8 mouse cellular contexts compared by ENCODE assay signal in genomic region chr19:61226401-61226927, GRCm38 (mm10). TPM values are rescaled to one million over a fixed set of nuclear protein-coding genes. Genes with fewer than 3 reads are reported as not detected.
DNase-seq lines count a peak whose midpoint lies in the region; ATAC-seq and TF ChIP-seq lines count a peak whose summit lies in the region.

No protein-coding gene starts in this region.

- no peak for TF ChIP-seq CTCF in lung, adult 2 months (IDR thresholded peaks at IDR 0.05; ENCODE audit: insufficient read depth, low read length)
- TF ChIP-seq CTCF in olfactory bulb, adult 2 months (IDR thresholded peaks at IDR 0.05; ENCODE audit: insufficient read depth, low read depth, low read length), result no peak

- ATAC-seq in erythroblast, adult 5-6 weeks (replicated peaks; ENCODE audit: low FRiP score, poor library complexity, severe bottlenecking), result 0 out of 2 replicates have a peak, but pooled peaks have one; percentile 7

- H3K4me1 ChIP-seq in lung, adult 2 months (ENCODE audit: control insufficient read depth, insufficient read depth, low read length), result peaks cover 3% of the 10 kb centered on the region; the same call in 1 of the 2 replicates
- H3K4me1 ChIP-seq in olfactory bulb, adult 2 months (ENCODE audit: control insufficient read depth, insufficient read depth, low read length), result peaks cover 14% of the 10 kb centered on the region

- 2% methylated on average over 71 of the region's 71 CpGs for WGBS in lung, adult 2 months
- 2% methylated on average over 71 of the region's 71 CpGs for WGBS in olfactory bulb, adult 2 months

- intact Hi-C loops in heart, postnatal 36 days (cut with DNase I), result no loop called here

- TF ChIP-seq POLR2A in lung, adult 2 months (IDR thresholded peaks at IDR 0.05; ENCODE audit: borderline replicate concordance, extremely low read depth, low read depth, low read length), result no peak
- no peak; the same call in 1 of the 2 replicates for TF ChIP-seq POLR2A in olfactory bulb, adult 2 months (IDR thresholded peaks at IDR 0.05; ENCODE audit: insufficient read depth, low read depth, low read length)

- H3K4me3 ChIP-seq in lung, adult 2 months (replicated peaks; ENCODE audit: extremely low read depth, low read depth, low read length), result peak overlapping the region; percentile 87
- H3K4me3 ChIP-seq in olfactory bulb, adult 2 months (ENCODE audit: insufficient read depth, low read depth, low read length), result peak overlapping the region; percentile 64

- peak overlapping the region; percentile 83 for H3K27ac ChIP-seq in olfactory bulb, adult 2 months (ENCODE audit: insufficient read depth, low read depth, low read length)

- peak; percentile 59 to 66 for DNase-seq in CD8-positive naive resting alpha-beta T cell, adult 2 months (ENCODE audit: low read depth in 2 of 2, low spot score in 2 of 2)
- peak; percentile 64 to 71 for DNase-seq in adrenal gland, postnatal 4 days (ENCODE audit: low spot score in 2 of 2)
- DNase-seq in heart, postnatal 36 days, result peak; percentile 55 to 57
- peak; percentile 89 to 94 for DNase-seq in kidney, postnatal 4 days
- no peak for DNase-seq in lung, adult 2 months
- DNase-seq in thymus, postnatal 10 days (ENCODE audit: low spot score in 2 of 2), result peak; percentile 53 to 57

RNA-seq across cellular contexts. Expression of gene Csf2ra, which starts 1.8 kb away (rescaled TPM):
- 10 to 100 TPM; 29.0 to 37.2 TPM for total RNA-seq in adrenal gland, postnatal 4 days (2021)
- 39.8 and 49.9 TPM in 2 replicates for total RNA-seq in erythroblast, adult 5-6 weeks (2015; ENCODE audit: low replicate concordance)
- 16.9 and 22.8 TPM in 2 replicates for total RNA-seq in erythroblast, adult 5-6 weeks (2017; ENCODE audit: low replicate concordance)
- 1 to 10 TPM; 6.7 to 8.1 TPM for total RNA-seq in heart, postnatal 36 days (2021)
- 317 and 417 TPM in 2 replicates for polyA plus RNA-seq in lung, adult 2 months (2012; rRNA removed)
- polyA plus RNA-seq in olfactory bulb, adult 2 months (2012; ENCODE audit: insufficient read depth, insufficient read length, low replicate concordance, missing spikeins), result not detected in 2 replicates

RNA-seq across cellular contexts. Expression of gene Gm6020, which starts 42.8 kb away (rescaled TPM):
- not detected for total RNA-seq in adrenal gland, postnatal 4 days (2021)
- total RNA-seq in erythroblast, adult 5-6 weeks (2015; ENCODE audit: low replicate concordance), result not detected in 2 replicates
- not detected in 2 replicates for total RNA-seq in erythroblast, adult 5-6 weeks (2017; ENCODE audit: low replicate concordance)
- total RNA-seq in heart, postnatal 36 days (2021), result not detected
- polyA plus RNA-seq in lung, adult 2 months (2012; rRNA removed), result not detected in 2 replicates
- not detected in 2 replicates for polyA plus RNA-seq in olfactory bulb, adult 2 months (2012; ENCODE audit: insufficient read depth, insufficient read length, low replicate concordance, missing spikeins)

RNA-seq across cellular contexts. Expression of gene Gm7102, which starts 50.4 kb away (rescaled TPM):
- under 1 TPM; 0.54 to 0.62 TPM for total RNA-seq in adrenal gland, postnatal 4 days (2021)
- total RNA-seq in erythroblast, adult 5-6 weeks (2015; ENCODE audit: low replicate concordance), result 0.58 TPM in 1 of 2 replicates, not detected in the other
- total RNA-seq in erythroblast, adult 5-6 weeks (2017; ENCODE audit: low replicate concordance), result 1.0 TPM in 1 of 2 replicates, not detected in the other
- not detected for total RNA-seq in heart, postnatal 36 days (2021)
- polyA plus RNA-seq in lung, adult 2 months (2012; rRNA removed), result not detected in 2 replicates
- not detected in 2 replicates for polyA plus RNA-seq in olfactory bulb, adult 2 months (2012; ENCODE audit: insufficient read depth, insufficient read length, low replicate concordance, missing spikeins)
